Mouse (Mus musculus) kidney, postnatal 36 days (tissue): ENCODE data around the gene Car10.
"Not testable (repeated sequence)": the region's sequence is repeated elsewhere in the genome, so short reads cannot be mapped to it uniquely, and the experiment has no call there.

Experiments
- DNase-seq, 2 experiments: peaks; one replicate each; pipeline ENCODE4 v3.0.0; 2021 to 2022; ENCODE audit warnings: mixed read lengths in 2 of 2

Car10 gene

GRCm38 (mm10) chr11:93401167-93401566 lies 303.3 kb downstream of the Car10 start:
- not testable (repeated sequence) for DNase-seq

GRCm38 (mm10) chr11:93407981-93408380 lies 310.2 kb downstream of the Car10 start:
- DNase-seq = no peak

- peak in 1 of 2 experiments; percentile 2 for DNase-seq
Observed at GRCm38 (mm10) chr11:93431482-93431881, 333.7 kb downstream of the Car10 start.

GRCm38 (mm10) chr11:93434997-93435915 lies 337.4 kb downstream of the Car10 start:
- no peak for DNase-seq

DNA sequence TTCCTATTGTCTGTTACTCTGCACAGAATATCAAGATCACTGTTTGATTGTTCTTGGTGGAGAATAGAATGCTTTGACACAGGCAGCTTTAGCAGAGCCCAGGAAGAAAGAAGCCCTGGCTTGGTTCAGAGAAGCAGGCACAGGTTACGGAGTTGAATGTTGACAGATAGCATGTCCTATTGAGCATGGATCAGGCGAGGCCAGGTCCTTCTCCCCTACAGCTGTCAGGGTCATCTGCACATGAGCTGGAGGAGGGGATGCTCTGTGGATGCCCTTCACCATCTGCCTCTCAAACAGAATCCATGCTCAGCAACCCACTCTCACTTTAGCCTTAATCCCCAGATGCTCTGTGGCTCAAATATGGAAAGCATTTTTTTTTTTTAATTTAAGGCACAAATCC lies 339.1 kb downstream of the Car10 start:
- no peak for DNase-seq

- DNase-seq = no peak
Observed at GRCm38 (mm10) chr11:93440466-93440865, 342.6 kb downstream of the Car10 start.

DNA sequence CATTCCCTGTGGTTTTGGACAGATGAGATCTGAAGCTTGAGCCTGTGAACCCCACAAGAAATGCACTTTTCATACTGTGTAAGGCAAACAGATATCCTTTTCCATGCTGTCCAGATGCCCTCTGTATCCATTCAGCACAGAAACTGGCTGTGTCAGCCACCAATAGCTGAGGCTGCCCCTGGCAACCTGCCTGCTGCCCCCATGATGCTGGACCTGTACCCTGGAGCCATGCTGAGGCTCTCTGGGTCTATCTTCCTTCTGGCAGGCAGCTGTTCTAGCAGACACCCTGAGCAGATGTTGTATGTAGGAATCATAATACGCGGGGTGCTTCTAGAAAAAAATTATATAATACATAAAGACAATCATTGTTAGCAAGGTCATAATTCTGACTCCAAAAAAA lies 345.9 kb downstream of the Car10 start:
- DNase-seq = no peak

DNA sequence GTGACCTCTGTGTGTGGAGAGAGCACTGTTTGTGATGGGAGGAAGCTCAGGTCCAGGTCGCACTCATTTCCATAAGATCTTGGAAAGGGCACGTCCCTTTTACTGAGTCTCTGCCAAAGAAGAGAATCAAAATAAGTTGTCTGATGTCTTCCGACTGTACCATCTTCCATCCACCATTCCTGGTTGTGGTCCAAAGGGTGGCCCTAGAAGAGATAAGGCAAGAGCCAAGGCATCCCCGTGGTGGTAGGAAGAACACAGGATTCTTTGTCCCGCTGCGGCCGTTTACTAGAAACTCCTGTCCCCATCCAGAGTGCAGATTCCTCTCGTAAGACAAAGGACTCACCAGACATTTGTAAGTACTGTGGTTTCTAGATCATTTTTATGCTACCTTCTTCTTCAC lies 346.9 kb downstream of the Car10 start:
- no peak for DNase-seq

GRCm38 (mm10) chr11:93447566-93447965 lies 349.7 kb downstream of the Car10 start:
- DNase-seq = no peak

GRCm38 (mm10) chr11:93448290-93449256 lies 350.7 kb downstream of the Car10 start:
- DNase-seq = no peak

GRCm38 (mm10) chr11:93450535-93450934 lies 352.7 kb downstream of the Car10 start:
- DNase-seq = no peak

GRCm38 (mm10) chr11:93466221-93466620 lies 368.4 kb downstream of the Car10 start:
- no peak for DNase-seq

GRCm38 (mm10) chr11:93467711-93468110 lies 369.9 kb downstream of the Car10 start:
- no peak for DNase-seq

DNA sequence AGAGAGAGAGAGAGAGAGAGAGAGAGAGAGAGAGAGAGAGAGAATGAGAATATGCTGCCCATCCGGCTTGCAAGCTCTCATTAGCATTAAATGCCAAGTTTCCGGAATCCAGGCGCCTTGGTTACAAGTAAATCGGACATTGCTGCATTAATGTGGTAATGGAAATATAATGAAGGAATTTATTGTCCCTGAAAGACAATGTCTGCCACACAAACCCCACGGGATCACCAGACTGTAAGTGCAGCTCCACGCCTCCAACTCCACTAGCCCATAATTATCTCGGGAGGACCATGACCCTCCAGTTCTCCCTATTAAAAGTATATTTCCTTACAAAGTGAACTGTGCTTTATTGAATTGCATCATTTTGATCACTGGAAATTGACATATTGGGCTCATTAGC lies 372.9 kb downstream of the Car10 start:
- DNase-seq = no peak

DNA sequence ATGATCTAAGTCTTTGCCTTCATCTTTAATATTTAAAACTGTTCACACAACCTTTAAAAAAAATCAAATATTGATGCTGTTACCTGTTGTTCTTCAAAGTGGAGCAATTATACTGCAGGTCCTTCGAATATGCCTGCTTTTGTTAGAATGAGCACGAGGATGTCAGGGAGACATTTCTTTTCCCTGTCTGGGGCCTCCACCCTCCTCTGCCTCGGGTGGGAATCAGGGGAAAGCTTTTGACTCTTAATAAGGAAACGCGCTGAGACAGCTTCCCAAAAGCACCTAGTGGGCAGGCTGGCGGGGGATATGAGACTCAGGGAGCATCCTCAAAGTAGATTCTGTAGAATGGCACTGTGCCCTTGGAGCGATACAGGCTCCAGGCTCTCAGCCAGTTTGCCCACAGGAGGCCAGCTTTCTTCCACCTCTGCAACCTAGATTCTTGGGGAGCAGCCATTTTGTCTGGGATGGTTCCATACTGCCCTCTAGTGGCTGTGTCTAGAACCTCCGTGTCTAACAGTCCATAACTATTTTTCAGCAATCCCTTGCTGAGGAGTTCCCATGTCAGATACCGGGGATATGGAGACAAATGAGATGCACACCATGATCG lies 373.8 kb downstream of the Car10 start:
- DNase-seq = peak; percentile 20 to 58

- DNase-seq = no peak
Observed at GRCm38 (mm10) chr11:93484661-93485060, 386.8 kb downstream of the Car10 start.

DNA sequence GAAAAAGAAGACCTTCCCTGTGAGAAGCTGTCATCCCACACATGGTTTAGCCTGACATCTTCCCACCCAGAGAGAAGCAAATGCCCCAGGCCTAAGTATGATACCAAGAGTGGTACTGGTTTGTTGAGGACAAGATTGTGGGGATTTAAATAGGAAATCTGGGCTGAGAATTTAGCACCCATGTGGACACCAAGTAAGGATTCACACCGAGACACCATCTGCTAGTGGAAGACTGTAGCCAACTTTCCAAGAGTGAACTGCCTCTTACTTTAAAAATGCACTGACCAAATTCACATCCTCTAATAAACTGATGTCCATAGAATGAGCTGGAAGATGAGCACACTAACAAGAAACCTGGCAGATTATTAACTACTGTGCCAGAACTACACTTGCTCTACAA lies 389.2 kb downstream of the Car10 start:
- no peak for DNase-seq

GRCm38 (mm10) chr11:93487913-93488604 lies 390.2 kb downstream of the Car10 start:
- no peak for DNase-seq

DNA sequence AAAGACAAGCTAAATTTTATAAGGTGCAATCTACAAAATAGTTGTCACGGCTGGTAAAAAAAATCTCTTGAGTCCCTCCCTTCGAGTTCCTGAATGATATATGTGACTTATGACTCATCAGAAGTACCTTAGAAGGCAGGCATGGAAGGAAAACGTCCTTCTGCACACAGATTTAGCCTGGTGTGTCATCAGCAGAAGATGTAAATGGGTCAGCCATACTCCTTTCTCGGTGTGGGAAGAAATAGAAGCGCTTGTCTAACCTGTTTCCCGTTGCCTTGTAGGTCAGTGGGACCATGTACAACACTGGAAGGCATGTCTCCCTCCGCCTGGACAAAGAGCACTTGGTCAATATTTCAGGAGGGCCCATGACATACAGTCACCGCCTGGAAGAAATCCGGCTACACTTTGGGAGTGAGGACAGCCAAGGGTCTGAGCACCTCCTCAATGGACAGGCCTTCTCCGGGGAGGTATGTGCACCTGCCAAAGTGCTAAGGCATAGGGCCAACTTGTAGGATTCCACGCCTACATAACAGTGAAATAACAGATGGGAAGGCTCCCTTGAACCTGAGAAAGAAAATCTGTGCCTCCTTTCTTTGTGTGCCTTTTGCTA lies 392.5 kb downstream of the Car10 start:
- DNase-seq = no peak

- no peak for DNase-seq
Observed at GRCm38 (mm10) chr11:93497896-93498295, 400.1 kb downstream of the Car10 start.

DNA sequence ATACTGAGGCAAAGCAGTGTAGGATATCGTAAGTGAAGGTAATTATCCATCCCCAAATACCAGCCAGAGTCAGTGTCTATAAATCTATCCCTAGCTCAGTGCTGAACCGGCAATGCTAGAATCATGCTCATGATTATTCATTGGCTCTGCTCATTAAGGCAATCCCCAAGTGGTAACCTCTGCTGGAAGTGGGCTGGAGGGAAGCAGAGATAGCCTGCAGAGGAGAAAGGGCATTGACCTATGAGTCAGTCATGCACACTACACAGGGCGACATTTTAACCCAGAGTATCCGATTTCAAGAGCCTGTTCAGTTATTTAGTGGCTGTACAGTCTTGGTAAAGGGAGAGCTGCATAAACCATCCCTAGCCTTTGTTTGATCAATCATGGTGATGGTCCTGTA lies 402.6 kb downstream of the Car10 start:
- no peak for DNase-seq

DNA sequence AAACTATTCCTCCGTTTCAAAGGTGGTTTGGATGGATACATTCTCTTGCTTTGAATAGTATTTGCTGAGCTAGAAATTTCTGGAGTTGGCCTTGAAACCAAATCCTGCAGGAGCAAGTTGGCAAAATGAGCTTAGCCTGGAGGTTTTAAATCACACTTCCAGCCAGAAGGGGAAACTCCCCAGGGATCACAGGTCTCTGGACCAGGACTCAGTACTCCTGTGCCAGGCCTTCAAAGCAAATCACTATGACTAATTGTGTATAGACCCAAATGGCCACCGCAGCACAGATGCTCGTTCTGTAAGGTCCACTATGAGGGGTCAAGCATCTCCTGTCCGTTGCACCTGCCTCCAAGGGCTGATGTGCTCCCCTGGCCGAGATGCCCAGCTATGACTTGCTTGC lies 403.8 kb downstream of the Car10 start:
- no peak for DNase-seq
